Mouse (Mus musculus): ENCODE measurements at regions not wholly inside any gene's neighbourhood (a gene's known extent, or its start where the extent isn't known, plus 50 kb on each side); places are given as distances from the start of the nearest gene placed in this dataset.

DNA sequence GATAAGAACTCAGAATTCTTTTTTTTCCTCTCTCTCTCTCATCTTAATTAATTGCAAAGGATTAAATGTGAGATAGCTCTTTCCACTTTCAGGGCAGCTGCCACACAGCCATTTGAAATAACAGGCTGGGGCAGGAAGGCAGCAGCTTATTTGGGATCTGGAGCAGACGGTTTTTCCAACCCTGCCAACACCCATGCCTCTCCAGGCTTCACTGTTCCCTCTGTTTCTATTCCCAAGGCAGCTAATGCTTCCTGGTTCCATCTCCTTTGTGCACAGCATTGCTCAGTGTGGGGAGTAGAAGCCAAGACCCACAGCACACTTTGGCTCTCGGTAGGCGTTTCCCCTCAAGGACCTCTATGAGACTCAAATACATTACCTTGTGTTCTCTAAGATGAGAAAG, 109.4 kb upstream of the Nr4a3 start:
- no peak for TF ChIP-seq CTCF (IDR thresholded peaks at IDR 0.05; ENCODE audit: low read depth, low read length)
- TF ChIP-seq POLR2A (IDR thresholded peaks at IDR 0.05; ENCODE audit: borderline replicate concordance, low read depth, low read length), result no peak
